Mouse (Mus musculus) intestine, postnatal 0 days (tissue): ENCODE measurements around the gene Btbd35f18. TPM values are rescaled to one million over a fixed set of nuclear protein-coding genes. Genes with fewer than 3 reads are reported as not detected.
"Not testable (repeated sequence)": the region's sequence is repeated elsewhere in the genome, so short reads cannot be mapped to it uniquely, and the experiment has no call there.

Experiments used
- ATAC-seq: fragments of 200-750 bp; cut with Nextera tagmentation; 2 replicates; pipeline ENCODE4 v1.8.0; 2017; ENCODE audit warnings: mild to moderate bottlenecking, moderate TSS enrichment, moderate library complexity
- H3K27ac ChIP-seq: fragments of 300-500 bp; sonication (generic); 2 replicates; pipeline ENCODE4 v1.5.1; 2014; ENCODE audit warnings: mild to moderate bottlenecking, low read depth, low read length, moderate library complexity
- H3K27me3 ChIP-seq: fragments of 300-500 bp; sonication (generic); replicated peaks from 2 replicates; pipeline ENCODE4 v1.6.1; 2014; ENCODE audit warnings: low read length, mixed read lengths; ENCODE audit not compliant: control insufficient read depth, insufficient read depth
- H3K36me3 ChIP-seq: fragments of 300-500 bp; sonication (generic); 2 replicates; pipeline ENCODE4 v1.6.1; 2014; ENCODE audit warnings: mild to moderate bottlenecking, moderate library complexity; ENCODE audit not compliant: control insufficient read depth, insufficient read depth
- H3K4me1 ChIP-seq: fragments of 300-500 bp; sonication (generic); replicated peaks from 2 replicates; pipeline ENCODE4 v1.6.1; 2014; ENCODE audit warnings: antibody characterized with exemption, low read length, mixed read lengths; ENCODE audit not compliant: control insufficient read depth, insufficient read depth
- H3K4me2 ChIP-seq: fragments of 300-500 bp; sonication (generic); replicated peaks from 2 replicates; pipeline ENCODE4 v1.6.1; 2014; ENCODE audit warnings: low read depth, mild to moderate bottlenecking, moderate library complexity
- H3K4me3 ChIP-seq: fragments of 300-500 bp; sonication (generic); 2 replicates; pipeline ENCODE4 v1.5.1; 2014; ENCODE audit warnings: low read depth, low read length
- H3K9ac ChIP-seq: fragments of 300-500 bp; sonication (generic); 2 replicates; pipeline ENCODE4 v1.6.1; 2014; ENCODE audit warnings: mild to moderate bottlenecking, low read depth, low read length
- H3K9me3 ChIP-seq: fragments of 300-500 bp; sonication (generic); 2 replicates; pipeline ENCODE4 v1.6.1; 2016; ENCODE audit warnings: mixed run types; ENCODE audit not compliant: control insufficient read depth
- WGBS: fragments of 180-500 bp; shearing (Covaris S2); extraction: QIAGEN DNeasy Blood & Tissue Kit; methylation state at CpG from one replicate; pipeline ENCODE4 v1.1.7; 2014; 5-methylcytosine and 5-hydroxymethylcytosine counted together
- polyA plus RNA-seq: library from polyadenylated mRNA; unstranded; fragments of >200 nt; fragmentation: Nextera tagmentation; extraction: Ambion mirVana; gene quantifications from 2 replicates; pipeline ENCODE4 v1.2.1, GENCODE M21; 2015

Gene Btbd35f18
- polyA plus RNA-seq, result not detected in 2 replicates

DNA sequence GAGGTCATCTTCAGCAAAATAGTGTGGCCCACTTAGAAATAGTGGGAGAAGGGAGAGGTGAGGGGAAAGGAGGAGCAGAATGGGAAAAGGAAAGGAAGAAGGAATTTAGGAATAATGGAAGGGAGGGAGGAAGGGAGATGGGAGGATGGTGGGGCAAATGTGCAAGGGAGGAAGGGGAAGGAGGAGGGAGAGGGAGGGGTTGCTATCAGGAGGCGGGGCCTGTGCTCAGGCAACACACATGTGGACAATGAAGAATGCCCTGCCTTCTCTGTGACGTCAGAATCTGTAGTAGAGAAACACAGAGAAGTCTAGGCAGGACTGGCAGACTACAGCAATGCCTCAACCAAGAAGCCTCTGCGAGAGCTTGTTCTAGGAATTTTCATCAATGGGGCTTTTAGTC, at the start of gene Btbd35f18:
Gene Btbd35f18, plus strand, starts transcription at position 301 of the 400 bp plus-strand sequence.
- ATAC-seq, H3K4me3 ChIP-seq: not testable (repeated sequence)
- no CpG with 5 or more reads among the region's 3 CpGs for WGBS

More for the DNA sequence above, at the start of gene Btbd35f18:
- H3K36me3 ChIP-seq, H3K9ac ChIP-seq, H3K27ac ChIP-seq, H3K27me3 ChIP-seq, H3K4me1 ChIP-seq, H3K9me3 ChIP-seq, H3K4me2 ChIP-seq: not testable (repeated sequence)

Other genes starting within 250 kb of the Btbd35f18 start
- not detected in 2 replicates for gene Btbd35f10, start 52.7 kb downstream of the Btbd35f18 start, polyA plus RNA-seq